Mouse (Mus musculus) right cerebral cortex, adult 2 months (tissue): Measurements from ENCODE around the gene Ppm1l.

Source experiments
- DNase-seq, 2 experiments: peaks; one replicate each; pipeline ENCODE4 v3.0.0; 2021 to 2022; ENCODE audit warnings: low spot score in 2 of 2

The Ppm1l gene

DNA sequence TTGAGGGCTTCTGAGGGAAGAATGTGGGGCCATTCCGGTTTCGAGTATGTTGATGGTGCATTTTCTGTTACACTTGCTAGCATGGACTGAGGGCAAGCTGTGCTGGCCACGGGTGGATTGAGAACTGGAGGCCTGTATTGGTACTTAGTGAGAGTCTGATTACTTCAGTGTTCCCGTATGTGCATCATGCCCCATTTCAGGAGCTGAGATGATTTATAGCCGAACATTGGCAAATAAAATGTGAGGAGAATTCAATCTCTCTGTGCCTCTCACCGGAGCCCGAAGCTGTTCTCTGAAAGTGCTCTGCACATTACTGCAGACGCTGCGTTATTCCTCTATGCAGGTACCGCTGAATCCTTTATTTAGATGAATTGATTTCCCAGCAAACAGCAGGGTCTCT lies 116.9 kb downstream of the Ppm1l start:
- DNase-seq: no peak

DNA sequence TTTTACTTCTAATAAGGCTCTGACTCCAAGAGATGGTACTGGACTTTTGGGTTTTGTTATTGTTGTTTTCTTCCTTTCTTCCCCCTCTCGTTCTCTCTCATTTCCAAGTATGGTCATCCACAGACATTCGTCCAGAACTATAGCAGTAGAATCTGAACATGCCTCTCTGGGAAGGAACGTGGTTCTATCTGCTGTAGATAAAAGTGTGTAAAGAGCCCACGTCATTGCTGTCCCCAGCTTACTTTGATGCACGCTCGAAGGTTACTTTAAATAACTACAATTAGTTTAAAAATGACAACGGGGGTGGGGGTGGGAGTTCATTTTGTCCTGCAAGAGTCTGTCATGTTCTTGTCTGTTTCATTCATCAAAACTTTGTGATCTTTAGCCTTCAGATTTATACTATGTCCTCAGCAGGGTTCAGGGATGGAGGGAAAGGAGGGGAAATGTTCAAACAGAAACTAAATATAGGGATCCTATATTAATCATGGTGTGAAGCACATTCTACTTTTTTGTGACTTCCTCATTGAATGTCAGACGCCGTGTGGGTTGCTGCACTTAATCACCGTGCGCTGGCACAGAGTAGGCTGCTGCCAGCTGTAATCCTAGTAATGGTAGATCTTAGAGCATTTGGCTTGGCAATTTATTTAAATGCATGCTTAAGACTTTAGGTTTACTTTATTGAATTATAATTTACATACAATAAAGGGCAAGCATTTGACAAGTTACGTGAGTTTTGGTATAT lies 122.3 kb downstream of the Ppm1l start:
- peak; percentile 58 to 64 for DNase-seq

DNA sequence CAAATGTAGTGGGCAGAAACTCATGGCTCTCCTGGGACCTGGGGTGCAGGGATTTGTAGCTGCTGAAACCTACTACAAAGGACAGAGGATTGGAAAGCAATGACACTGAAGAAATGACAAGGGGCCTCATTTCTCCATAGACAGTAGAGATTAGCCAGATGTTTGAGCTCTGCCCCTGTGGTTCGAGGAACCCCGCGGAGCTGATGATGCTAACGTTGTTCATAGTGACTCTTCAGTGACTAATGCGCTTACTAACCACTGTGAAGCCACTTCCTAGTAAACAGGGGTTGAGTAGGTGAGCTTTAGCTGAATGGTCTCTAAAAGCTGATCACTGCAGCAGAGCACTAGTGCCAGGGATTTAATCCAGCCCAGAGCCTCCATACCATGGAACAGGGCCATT lies 124.1 kb downstream of the Ppm1l start:
- no peak for DNase-seq

DNA sequence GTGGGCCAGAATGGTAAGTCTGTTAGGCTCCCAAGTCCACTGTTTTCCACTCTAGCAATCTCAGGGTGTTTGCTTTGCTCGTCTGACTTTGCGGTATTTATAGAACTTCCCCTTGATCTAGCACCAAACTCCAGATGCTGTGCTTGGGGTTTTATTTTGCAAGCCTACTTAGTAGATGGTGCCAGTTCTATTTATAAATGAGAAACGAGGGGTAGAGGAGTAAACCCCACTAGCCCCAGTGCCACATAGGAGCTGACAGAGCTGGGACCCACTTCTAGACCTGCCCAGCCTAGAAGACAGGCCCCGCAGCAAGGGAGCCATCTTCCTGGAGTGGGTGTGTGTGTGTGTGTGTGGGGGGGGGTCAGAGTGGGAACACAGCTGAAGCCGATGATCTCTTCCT lies 130.3 kb downstream of the Ppm1l start:
- DNase-seq: no peak

DNA sequence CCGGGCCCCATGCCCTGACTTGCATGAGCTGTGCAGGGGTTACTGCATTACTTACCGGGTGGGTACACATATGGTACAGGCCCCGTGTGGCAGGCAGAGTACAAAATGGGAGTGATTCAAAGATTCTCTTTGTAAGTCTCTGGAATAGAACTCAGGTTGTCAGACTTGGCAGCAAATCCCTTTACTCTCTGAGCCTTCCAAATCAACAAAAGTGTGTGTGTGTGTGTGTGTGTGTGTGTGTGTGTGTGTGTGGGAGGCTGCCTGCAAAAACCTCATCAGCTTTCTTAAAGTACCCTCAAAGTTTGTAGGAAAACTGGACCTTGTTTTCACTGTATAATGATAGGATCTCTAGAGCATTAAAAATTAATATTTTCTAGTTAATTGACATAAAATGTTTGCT lies 132.4 kb downstream of the Ppm1l start:
- no peak for DNase-seq

DNA sequence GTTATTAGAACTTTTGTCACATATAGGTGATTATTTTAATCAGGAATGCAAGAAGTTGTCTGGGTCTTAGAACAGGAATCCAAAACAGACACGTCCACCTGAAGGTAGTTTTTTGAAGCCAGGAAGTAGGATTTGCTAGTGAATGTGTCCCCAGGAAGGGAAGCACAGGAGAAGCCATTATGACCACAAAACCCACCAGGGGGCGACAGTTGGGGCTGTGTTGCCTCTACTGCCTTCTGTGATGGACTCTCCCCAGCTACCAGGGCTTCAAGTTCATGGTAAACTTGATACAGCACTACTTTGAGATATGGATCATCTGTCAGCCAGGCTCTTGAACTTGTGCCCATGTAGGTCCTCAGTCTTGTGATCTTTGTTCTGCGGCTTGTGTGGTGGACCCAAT lies 137.7 kb downstream of the Ppm1l start:
- no peak for DNase-seq

DNA sequence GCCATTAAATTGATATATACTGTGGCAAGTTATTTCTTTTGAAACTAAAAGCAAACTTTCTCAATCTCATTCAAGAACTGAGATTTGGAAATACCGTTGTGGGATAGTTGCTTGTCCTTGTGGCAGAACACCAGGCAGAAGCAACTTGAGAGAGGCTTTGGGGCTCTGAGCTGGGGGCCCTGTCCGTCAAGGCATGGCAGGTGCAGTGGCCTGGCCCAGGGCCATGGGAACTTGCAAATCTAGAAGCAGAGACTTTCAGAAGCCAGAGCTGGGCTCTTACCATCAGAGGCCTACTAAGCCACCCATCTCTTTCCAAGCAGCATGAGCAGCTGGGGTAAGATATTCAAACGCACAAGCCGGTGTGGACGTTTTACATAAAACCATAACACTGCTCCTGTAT lies 139.4 kb downstream of the Ppm1l start:
- DNase-seq: no peak

DNA sequence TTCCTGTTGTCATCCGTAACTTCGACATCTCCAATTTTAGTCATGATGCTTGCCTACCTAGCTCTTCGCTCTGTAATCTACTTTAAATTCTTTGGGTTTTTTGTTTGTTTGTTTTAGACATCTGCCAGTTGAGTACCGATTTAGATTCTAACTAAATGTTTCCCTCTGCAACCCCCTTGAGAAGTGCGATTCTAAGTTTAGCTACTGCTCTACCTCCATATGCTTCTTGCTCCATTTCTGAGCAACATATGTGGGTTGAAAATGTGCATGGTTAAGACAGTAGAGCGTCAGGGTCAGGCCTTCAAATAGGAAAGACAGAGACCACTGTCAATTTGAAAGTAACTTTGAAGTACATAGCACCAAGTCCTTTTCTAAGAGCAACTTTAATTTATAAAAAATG lies 142.1 kb downstream of the Ppm1l start:
- no peak for DNase-seq

DNA sequence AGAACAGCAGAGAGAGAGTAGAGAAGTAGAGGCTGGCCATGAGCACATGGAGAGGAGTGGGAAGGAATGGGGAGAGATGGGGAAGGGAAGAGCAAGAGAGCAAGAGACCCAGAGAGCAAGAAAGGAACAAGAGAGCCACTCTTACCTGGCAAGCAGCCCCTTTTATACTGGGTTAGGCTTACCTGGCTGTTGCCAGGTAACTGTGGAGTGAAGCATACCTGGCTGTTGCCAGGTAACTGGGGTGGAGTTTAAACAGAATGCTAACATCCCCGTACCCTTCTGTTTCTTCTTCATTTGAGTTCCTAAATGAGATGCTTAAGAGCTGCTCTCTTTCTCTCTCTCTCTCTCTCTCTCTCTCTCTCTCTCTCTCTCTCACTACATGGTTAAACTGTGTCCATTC lies 145.3 kb downstream of the Ppm1l start:
- no peak for DNase-seq

DNA sequence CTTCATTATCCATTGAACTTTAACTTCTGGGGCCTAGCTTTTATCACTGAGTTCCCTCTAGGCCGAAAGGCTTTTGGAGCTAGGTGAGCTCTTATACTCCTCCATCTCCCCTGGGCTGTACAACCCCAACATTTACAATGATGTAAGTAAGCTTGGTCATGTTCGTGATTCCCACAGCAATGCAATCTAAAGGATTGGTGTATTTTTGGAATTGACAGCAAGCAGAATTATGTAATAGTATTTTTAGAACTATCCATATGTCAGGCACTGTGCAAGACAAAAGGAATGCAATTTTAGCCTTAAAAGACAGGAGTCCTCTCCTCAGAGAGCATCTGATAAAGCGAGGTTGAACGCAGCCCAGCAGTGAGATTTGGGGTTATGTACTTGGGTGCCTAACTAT lies 149.1 kb downstream of the Ppm1l start:
- no peak for DNase-seq

DNA sequence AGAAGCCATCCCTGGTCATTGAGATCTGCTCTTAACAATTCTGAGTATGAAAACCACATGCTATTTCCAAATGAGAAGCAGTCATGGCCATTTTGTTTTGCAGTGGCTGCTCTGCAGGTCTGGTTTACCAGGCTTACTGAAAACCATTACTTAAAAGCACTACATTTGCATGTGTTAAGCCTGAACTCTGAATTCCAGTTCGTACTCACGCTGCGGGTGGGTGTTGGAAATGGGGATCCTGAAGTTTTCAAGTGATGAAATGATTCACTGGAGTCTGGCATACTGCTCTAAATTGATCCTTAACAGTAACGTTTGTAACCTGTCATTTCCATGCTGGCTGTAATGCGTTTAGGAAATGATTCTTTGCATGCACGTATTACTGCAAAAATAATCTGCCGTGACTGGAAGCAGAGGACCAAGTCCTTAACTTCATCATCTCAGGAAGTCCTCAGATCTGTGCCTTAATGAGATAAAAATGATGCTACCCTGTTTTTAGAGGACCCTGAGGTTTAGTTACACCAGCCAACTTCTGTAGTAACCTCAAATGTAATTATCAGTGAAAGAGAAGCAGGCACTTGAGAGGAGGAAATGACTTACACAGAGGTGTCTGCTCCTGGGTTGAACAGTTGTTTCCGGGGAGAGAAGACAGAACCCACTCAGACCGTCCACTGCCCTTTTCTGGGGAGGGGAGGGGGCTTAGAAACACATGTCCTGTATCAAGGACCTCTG lies 151.8 kb downstream of the Ppm1l start:
- DNase-seq: no peak

DNA sequence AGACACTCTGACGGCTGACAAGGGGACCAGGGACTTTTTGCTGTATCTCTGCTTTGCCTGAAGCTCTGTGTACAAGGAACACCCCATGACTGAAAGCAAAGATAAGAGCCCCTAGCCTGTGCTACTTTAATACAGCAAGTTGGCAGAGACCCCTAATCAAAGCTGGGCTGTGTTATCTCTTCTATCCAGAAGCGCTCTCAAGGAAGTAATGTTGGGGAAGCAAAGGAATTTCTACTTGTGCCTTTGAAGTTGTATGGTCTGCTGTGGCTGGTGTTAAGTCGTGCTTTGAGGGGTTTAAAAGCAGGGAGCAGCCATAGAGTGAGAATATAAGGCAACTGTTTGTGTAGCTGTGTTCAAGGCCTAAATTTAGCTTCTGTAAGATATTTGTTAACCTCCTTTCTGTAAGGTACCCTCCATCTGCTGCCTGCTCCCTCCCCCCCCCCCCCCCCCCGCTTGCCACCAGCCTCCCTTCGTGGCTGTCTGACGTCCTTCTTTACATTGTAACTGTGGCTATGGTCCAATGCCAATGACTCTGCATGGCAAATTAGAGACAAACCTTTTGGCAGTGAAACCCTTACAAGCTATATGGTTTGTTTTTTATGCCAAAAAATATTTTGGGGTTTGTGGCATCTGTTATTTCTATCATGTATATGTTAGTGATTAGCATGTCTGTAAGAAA lies 152.9 kb downstream of the Ppm1l start:
- no peak for DNase-seq

DNA sequence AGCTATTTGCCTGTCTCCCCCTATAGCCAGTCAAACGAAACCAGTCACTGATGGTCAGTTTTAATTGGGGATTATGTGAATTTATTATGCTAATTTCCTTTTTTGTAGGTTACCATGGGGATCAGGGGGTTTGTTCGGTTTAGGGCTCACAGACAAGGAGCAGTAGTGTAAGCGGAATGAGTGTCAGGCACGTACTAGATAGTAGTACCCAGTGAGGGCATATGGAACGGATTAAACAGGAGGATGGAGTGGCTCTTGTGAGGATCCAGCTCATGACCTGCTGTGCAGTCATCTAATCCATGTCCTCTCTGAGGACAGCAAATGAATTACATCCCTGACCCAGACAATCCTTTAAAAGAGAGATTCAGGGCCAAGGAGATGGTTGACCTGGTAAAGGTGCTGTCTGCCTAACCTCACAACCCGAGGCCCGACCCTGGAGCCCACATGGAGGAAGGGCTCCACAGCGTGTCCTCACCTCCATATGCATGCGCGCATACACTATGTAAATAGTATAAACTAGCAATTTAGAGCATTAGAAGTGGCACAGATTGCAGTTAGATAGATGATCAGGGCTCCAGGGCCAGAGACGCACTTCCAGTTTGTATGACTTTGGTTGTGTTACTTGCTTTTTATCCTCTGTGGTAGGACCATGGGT lies 153.6 kb downstream of the Ppm1l start:
- no peak for DNase-seq

DNA sequence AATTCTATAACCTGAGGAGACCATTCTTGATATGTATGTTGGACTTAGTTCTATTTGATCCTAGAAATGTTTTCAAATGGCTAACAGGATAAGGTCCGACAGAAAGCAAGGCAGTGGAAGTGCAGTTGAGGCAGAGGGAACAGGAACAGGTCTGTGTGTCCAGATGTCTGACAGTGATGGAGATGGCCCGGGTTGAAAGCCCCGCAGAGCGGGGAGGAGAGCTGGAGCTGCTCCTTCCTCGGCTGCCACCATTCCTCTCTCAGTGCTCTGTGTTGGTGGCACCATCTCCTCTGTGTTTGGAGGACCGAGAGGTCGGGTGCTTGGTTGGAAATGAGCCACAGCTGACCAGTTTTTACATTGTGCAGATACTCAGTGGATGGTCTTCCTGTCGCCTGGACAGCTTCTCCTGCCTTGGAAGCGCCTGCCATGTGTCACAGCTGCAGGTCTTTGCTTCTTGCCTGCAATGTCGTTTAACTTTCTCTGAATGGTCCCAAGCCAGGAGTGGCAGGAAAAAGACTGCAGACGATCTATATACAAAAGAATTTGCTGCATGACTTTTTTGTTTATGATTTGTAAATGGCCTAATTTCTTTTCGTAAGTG lies 159.3 kb downstream of the Ppm1l start:
- no peak for DNase-seq

DNA sequence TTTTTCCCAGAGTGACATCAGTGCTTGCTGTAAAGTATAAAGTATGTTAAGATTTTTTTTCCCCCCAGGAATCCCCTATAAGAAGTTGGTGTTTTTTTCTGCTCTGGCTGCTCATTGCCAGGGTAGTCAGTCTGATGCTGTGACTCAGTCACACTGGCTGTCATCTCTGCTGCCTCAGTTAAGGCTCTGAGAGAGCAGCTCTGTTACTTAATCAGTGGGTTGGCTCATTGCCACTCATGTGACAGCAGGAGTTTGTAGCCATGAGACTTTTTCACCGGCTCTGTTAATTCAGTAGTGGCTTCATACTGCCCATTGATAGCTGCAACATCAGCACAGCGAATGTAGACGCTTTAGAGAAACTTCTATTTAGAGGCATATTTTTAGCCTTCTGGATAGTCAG lies 163.3 kb downstream of the Ppm1l start:
- peak in 1 of 2 experiments; percentile 40 for DNase-seq

DNA sequence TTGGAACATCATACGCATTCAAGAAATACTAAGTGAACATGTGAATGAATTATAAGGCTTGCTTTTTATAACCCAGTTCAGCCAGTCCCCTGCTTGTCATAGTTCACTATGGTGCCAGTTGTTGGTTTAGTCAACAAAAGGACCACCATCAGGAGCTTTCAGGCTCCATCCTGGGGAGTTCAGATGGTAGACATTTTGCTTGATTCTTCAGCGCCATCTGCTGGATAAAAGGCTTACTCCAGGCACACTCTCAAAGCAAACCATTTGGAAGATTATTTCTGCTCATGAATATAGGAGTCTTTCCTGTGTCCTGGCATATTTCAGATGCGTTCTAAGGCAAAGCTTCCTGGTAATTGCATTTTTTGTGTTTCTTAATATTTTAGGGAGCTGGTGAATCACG lies 165.2 kb downstream of the Ppm1l start:
- DNase-seq: peak; percentile 88 to 89

DNA sequence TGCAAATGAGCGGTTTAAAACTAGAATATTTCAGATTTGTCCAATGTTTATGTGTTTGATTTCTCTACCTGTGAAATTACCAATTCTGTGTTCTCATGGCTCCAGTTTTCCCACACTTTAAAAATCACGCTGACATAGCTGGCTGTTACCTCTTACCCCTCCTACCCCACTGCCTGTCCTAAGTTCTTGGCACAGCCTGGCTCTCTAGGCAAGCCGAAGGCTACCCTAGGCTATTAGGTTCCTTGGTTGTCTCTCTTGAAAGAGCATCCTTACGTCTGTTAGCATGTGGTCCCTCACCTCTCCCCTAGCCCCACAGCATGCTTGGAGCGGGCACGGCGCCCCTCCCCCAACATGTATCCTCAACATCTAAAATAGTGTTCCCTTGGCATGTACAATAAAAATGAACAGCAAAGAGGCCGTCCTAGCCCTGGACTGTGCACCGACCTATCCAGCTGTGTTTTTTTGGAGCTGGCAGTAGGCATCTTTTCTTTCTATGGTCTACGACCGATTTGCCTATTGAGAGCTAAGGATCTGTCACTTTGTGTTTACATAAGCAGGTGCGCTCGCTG lies 167.4 kb downstream of the Ppm1l start:
- DNase-seq: no peak

DNA sequence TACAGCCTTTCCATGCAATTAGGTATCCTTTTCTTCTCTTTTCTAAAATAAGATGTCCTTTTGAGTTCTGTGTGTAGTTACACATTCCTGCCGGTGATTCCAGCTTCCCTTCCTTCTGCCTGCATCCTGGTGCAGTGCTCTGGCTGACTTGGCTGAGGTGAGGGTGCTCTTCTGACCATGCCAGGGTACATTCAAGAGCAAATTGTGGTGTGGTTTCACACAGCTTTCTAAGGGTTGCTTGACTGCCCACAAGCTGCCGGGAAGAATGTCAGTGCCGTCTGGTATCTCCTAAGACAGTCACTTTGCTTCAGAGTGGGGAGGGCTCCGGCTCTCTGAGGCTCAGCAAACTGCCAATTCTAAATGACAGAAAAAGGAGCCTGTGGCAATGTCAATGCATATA lies 167.9 kb downstream of the Ppm1l start:
- no peak for DNase-seq

DNA sequence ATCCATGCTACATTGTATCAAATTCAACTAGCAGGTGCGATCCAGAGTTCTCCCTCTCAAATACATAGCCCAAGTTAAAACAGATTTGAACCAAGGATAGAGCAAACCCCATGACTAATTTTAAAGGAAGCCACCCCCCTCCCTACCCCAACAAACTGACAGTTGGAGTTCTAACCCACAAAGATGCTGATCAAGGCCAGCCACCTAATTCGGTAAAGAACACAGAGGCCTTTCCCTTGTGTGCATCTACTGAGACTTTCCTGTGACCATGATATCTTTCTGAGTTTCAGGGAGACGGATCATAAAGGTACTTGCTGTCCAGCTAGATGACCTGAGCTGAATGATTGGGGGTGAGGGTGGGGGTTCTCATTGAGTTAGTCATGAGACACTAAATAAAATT lies 168.7 kb downstream of the Ppm1l start:
- no peak for DNase-seq

DNA sequence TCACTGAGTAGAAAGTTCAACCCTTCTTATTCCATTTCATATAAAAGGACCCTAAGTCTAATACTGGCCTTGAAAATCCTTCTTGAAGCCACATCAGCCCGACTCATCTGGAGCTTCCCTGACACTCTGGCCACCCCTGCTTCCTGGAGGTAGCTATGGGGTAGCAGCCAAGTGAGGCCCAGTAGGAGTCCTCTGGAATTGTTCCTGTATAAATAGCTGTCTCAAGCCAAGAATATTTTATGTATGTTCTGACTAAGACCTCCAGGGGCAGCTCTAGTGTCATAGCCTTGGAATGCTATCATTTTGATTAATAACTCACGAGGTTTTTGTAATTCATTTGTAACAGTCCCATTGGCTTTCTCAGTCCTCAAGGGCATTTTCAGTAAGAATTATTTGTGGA lies 169.1 kb downstream of the Ppm1l start:
- DNase-seq: no peak

DNA sequence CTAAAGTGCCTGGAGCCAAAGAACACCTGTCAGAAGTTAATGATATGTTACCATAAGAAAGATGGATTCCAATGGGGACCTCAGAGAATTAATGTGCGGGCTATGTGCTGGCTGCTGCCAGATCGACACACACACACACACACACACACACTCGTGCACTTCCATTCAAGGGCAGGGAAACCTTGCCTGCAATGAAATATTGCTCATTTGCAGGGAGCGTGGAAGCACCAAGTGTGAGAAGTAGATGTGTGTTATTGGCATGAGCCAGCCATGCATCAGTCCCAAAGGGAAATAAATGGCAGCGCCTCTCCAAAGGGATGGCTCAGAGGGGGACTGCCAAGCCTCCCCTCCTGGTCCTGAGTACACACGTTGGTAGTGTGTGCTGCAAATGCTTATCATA lies 170.8 kb downstream of the Ppm1l start:
- DNase-seq: no peak

DNA sequence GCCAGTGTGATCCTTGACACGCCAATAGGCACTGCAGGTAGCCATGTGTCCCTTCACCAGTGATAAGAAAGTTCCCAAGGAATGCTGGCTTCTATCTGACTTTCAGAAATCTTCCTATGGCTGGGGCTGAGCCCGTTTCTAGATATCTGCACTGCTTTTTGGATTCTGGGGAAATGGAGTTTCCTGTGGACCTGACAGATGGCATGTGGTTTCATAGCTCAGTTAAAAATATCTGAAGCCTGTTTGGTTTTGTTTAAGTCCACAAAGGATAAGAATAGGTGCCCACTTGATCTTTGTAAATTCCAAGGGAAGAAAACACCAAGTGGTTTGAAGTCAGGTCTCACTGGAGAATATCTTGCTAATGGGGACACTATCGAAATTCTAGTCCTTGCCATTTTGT lies 173.0 kb downstream of the Ppm1l start:
- DNase-seq: no peak
